Mouse (Mus musculus) megakaryocyte, embryonic 14.5 days (primary cell): ENCODE measurements at regions not wholly inside any gene's neighbourhood (a gene's known extent, or its start where the extent isn't known, plus 50 kb on each side); places are given as distances from the start of the nearest gene placed in this dataset.

Experiments
- H3K27me3 ChIP-seq: replicated peaks from 2 replicates; pipeline ENCODE3; 2012; ENCODE audit warnings: inconsistent platforms
- H3K36me3 ChIP-seq: replicated peaks from 2 replicates; pipeline ENCODE3; 2012; ENCODE audit warnings: low read length, inconsistent platforms, mixed read lengths
- H3K4me1 ChIP-seq: 2 replicates; pipeline ENCODE4 v1.6.1; 2012; ENCODE audit warnings: inconsistent platforms
- H3K4me3 ChIP-seq: replicated peaks from 2 replicates; pipeline ENCODE3; 2012; ENCODE audit warnings: moderate library complexity, mild to moderate bottlenecking, inconsistent platforms
- H3K9me3 ChIP-seq: 2 replicates; pipeline ENCODE4 v1.6.1; 2012; ENCODE audit warnings: inconsistent platforms
- FLI1 ChIP-seq: IDR thresholded peaks from 2 replicates; pipeline ENCODE4 v1.6.1; 2012; ENCODE audit warnings: low read length, inconsistent platforms, mixed read lengths
- GATA1 ChIP-seq: IDR thresholded peaks from 3 replicates; pipeline ENCODE4 v1.6.1; 2012; ENCODE audit warnings: mixed read lengths, low read length, inconsistent platforms, borderline replicate concordance

- Histone ChIP-seq H3K9me3 (0 out of 2 replicates have a peak, but pooled peaks cover 5% of the 10 kb centered on the region), H3K36me3 (no peaks in the 10 kb centered on the region), H3K4me3 (no peak overlapping the region), H3K27me3 (no peaks in the 10 kb centered on the region), H3K4me1 (no peaks in the 10 kb centered on the region)
- TF ChIP-seq FLI1, result no peak
- TF ChIP-seq GATA1, result no peak
These were observed 75.0 kb upstream of the Epc2 start for GRCm38 (mm10) chr2:49376281-49376680.

DNA sequence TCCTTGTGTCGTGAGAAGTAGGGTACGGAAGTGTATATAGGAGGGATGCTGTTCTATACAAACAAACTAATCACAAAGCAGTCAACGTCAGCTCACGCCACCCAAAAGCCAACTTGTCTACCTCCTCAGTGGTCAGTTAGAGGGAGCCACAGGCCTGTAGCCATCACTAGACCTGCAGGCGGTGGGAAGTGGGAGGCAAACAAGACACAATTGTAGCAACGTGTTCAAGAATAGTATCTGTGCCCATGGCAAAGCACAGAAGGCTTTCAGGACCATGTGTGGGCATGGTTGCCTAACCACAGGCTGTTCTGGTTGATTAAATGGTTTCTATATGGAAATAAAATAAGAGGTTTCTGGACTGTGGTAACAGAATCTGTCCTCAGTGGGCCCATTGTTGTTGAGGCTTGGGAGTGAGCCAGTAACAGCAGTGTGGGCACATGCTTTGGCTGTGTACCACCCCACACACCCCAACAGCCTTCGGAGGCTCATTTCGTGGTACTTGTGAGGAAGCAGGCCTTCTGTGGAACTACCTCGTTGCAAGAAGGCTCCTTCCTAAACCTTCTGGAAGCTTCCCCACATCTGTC lies 72.0 kb upstream of the Epc2 start:
- TF ChIP-seq FLI1 (no peak), GATA1 (no peak)
- H3K9me3 ChIP-seq, result peaks cover 22% of the 10 kb centered on the region
- no peaks in the 10 kb centered on the region for H3K4me1 ChIP-seq
- no peaks in the 10 kb centered on the region for H3K36me3 ChIP-seq
- no peak overlapping the region for H3K4me3 ChIP-seq
- H3K27me3 ChIP-seq, result no peaks in the 10 kb centered on the region

GRCm38 (mm10) chr2:49380965-49381364 lies 70.3 kb upstream of the Epc2 start:
- TF ChIP-seq FLI1, result no peak
- TF ChIP-seq GATA1, result no peak
- no peaks in the 10 kb centered on the region for H3K4me1 ChIP-seq
- H3K4me3 ChIP-seq, result peak overlapping the region; percentile 42
- no peaks in the 10 kb centered on the region for H3K36me3 ChIP-seq
- H3K9me3 ChIP-seq, result peaks cover 19% of the 10 kb centered on the region
- H3K27me3 ChIP-seq, result peaks cover 2% of the 10 kb centered on the region

- TF ChIP-seq GATA1 (no peak), FLI1 (no peak)
- H3K4me1 ChIP-seq, result no peaks in the 10 kb centered on the region
- peaks cover 2% of the 10 kb centered on the region for H3K27me3 ChIP-seq
- no peaks in the 10 kb centered on the region for H3K36me3 ChIP-seq
- peaks cover 19% of the 10 kb centered on the region for H3K9me3 ChIP-seq
- H3K4me3 ChIP-seq, result no peak overlapping the region
These were observed 64.5 kb upstream of the Epc2 start for GRCm38 (mm10) chr2:49386747-49387146.

DNA sequence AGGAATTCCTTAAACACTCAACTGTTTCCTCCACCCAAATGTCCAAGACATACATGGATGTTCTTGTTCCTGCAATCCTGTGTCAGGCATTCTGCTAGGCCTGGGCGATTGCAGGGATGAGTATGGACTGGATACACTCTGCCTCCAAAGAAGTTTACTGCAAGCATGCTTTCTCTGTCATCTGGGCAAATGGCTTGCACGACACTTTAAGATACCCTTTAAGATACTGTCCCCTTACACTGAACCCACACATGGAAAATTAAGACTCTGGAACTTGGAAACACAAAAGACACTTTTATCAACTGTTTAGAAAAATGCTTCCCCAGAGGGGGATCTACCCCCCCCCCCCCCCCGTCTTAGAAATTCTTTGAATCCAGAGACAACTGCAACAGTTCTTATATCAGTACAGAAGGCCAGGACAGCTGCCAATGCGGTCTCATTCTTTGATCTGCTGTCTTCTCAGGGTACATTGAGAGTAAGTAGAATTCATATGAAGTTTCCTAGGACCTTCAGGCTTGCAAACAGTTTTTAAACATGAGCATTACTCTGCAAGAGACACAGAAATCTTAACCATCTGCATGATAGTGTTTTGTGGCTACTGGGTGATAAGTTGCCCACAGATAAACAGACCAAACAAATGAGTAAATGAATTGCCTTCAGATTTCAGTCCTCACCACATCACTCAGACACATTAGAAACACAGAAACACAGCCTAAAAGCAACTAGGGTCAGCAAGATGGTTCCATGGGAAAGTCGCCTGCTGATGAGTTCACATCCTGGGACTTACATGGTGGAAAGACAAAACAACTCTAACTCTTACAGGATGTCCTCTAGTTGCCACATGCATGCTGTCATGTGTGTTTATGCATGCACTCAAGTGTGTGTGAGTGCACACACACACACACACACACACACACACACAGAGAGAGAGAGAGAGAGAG lies 59.7 kb upstream of the Epc2 start:
- Histone ChIP-seq H3K4me1 (no peaks in the 10 kb centered on the region), H3K9me3 (peaks cover 14% of the 10 kb centered on the region), H3K27me3 (no peaks in the 10 kb centered on the region), H3K36me3 (no peaks in the 10 kb centered on the region), H3K4me3 (no peak overlapping the region)
- no peak for TF ChIP-seq GATA1
- no peak for TF ChIP-seq FLI1
